Mouse (Mus musculus): ENCODE measurements around the gene Kcnq4. TPM values are rescaled to one million over a fixed set of nuclear protein-coding genes. Genes with fewer than 3 reads are reported as not detected.

The Kcnq4 gene
- total RNA-seq, 1 experiment from 2014 or later: not detected

- ATAC-seq (ENCODE audit: extremely low read depth, insufficient number of reproducible peaks, low FRiP score, poor library complexity, severe bottlenecking): no peak
Measured at GRCm38 (mm10) chr4:120729441-120729840, 19.0 kb downstream of the Kcnq4 start.

- no peak for ATAC-seq (ENCODE audit: extremely low read depth, insufficient number of reproducible peaks, low FRiP score, poor library complexity, severe bottlenecking)
Measured at GRCm38 (mm10) chr4:120727842-120728241, 20.6 kb downstream of the Kcnq4 start.

- no peak for ATAC-seq (ENCODE audit: extremely low read depth, insufficient number of reproducible peaks, low FRiP score, poor library complexity, severe bottlenecking)
Measured at GRCm38 (mm10) chr4:120726174-120726573, 22.2 kb downstream of the Kcnq4 start.

GRCm38 (mm10) chr4:120725516-120726090 lies 22.8 kb downstream of the Kcnq4 start:
- no peak for ATAC-seq (ENCODE audit: extremely low read depth, insufficient number of reproducible peaks, low FRiP score, poor library complexity, severe bottlenecking)

GRCm38 (mm10) chr4:120721574-120721973 lies 26.8 kb downstream of the Kcnq4 start:
- ATAC-seq (ENCODE audit: extremely low read depth, insufficient number of reproducible peaks, low FRiP score, poor library complexity, severe bottlenecking): no peak

- no peak for ATAC-seq (ENCODE audit: extremely low read depth, insufficient number of reproducible peaks, low FRiP score, poor library complexity, severe bottlenecking)
Measured at GRCm38 (mm10) chr4:120719152-120719551, 29.3 kb downstream of the Kcnq4 start.

GRCm38 (mm10) chr4:120717591-120717990 lies 30.8 kb downstream of the Kcnq4 start:
- no peak for ATAC-seq (ENCODE audit: extremely low read depth, insufficient number of reproducible peaks, low FRiP score, poor library complexity, severe bottlenecking)

- no peak for ATAC-seq (ENCODE audit: extremely low read depth, insufficient number of reproducible peaks, low FRiP score, poor library complexity, severe bottlenecking)
Measured at GRCm38 (mm10) chr4:120716765-120717164, 31.6 kb downstream of the Kcnq4 start.

GRCm38 (mm10) chr4:120716141-120716571 lies 32.3 kb downstream of the Kcnq4 start:
- ATAC-seq (ENCODE audit: extremely low read depth, insufficient number of reproducible peaks, low FRiP score, poor library complexity, severe bottlenecking): no peak

GRCm38 (mm10) chr4:120713856-120714497 lies 34.4 kb downstream of the Kcnq4 start:
- ATAC-seq (ENCODE audit: extremely low read depth, insufficient number of reproducible peaks, low FRiP score, poor library complexity, severe bottlenecking): no peak

- ATAC-seq (ENCODE audit: extremely low read depth, insufficient number of reproducible peaks, low FRiP score, poor library complexity, severe bottlenecking): no peak
Measured at GRCm38 (mm10) chr4:120713021-120713420, 35.4 kb downstream of the Kcnq4 start.

GRCm38 (mm10) chr4:120712236-120712635 lies 36.2 kb downstream of the Kcnq4 start:
- no peak for ATAC-seq (ENCODE audit: extremely low read depth, insufficient number of reproducible peaks, low FRiP score, poor library complexity, severe bottlenecking)

- no peak for ATAC-seq (ENCODE audit: extremely low read depth, insufficient number of reproducible peaks, low FRiP score, poor library complexity, severe bottlenecking)
Measured at GRCm38 (mm10) chr4:120702511-120702910, 45.9 kb downstream of the Kcnq4 start.

- no peak for ATAC-seq (ENCODE audit: extremely low read depth, insufficient number of reproducible peaks, low FRiP score, poor library complexity, severe bottlenecking)
Measured at GRCm38 (mm10) chr4:120702056-120702455, 46.4 kb downstream of the Kcnq4 start.

- ATAC-seq (ENCODE audit: extremely low read depth, insufficient number of reproducible peaks, low FRiP score, poor library complexity, severe bottlenecking): no peak
Measured at GRCm38 (mm10) chr4:120701180-120701579, 47.2 kb downstream of the Kcnq4 start.

- no peak for ATAC-seq (ENCODE audit: extremely low read depth, insufficient number of reproducible peaks, low FRiP score, poor library complexity, severe bottlenecking)
Measured at GRCm38 (mm10) chr4:120697799-120698484, 50.5 kb downstream of the Kcnq4 start.

- ATAC-seq (ENCODE audit: extremely low read depth, insufficient number of reproducible peaks, low FRiP score, poor library complexity, severe bottlenecking): no peak
Measured at GRCm38 (mm10) chr4:120697353-120697752, 51.1 kb downstream of the Kcnq4 start.

- ATAC-seq (ENCODE audit: extremely low read depth, insufficient number of reproducible peaks, low FRiP score, poor library complexity, severe bottlenecking): no peak
Measured at GRCm38 (mm10) chr4:120692717-120693116, 55.7 kb downstream of the Kcnq4 start.

- no peak for ATAC-seq (ENCODE audit: extremely low read depth, insufficient number of reproducible peaks, low FRiP score, poor library complexity, severe bottlenecking)
Measured at GRCm38 (mm10) chr4:120689317-120689716, 59.1 kb downstream of the Kcnq4 start.

- no peak for ATAC-seq (ENCODE audit: extremely low read depth, insufficient number of reproducible peaks, low FRiP score, poor library complexity, severe bottlenecking)
Measured at GRCm38 (mm10) chr4:120687282-120687681, 61.1 kb downstream of the Kcnq4 start.
